Mouse (Mus musculus) small intestine, adult 2 months (tissue): ENCODE measurements around the gene Pde8b.

ENCODE experiments used
- CTCF ChIP-seq: fragments of 200-500 bp; IDR thresholded peaks from 2 replicates; pipeline ENCODE4 v1.5.1; 2012; ENCODE audit warnings: low read depth, mild to moderate bottlenecking, control low read depth, inconsistent platforms, low read length, moderate library complexity, mixed read lengths; ENCODE audit not compliant: insufficient replicate concordance, insufficient read length; ENCODE audit errors: extremely low read depth
- POLR2A ChIP-seq: fragments of 200-500 bp; IDR thresholded peaks from 2 replicates; pipeline ENCODE4 v1.6.1; 2012; ENCODE audit warnings: low read depth, mild to moderate bottlenecking, control low read depth, inconsistent platforms, low read length, moderate library complexity

GRCm38 (mm10) chr13:95255083-95255482 is 4.9 kb upstream of the Pde8b start:
- TF ChIP-seq CTCF = no peak
- no peak for TF ChIP-seq POLR2A
